Mouse (Mus musculus) heart, postnatal 0 days (tissue): Measurements from ENCODE around the gene S100g.

Source experiments
- CTCF ChIP-seq: IDR thresholded peaks from 2 replicates; pipeline ENCODE4 v1.5.1; 2016; ENCODE audit warnings: antibody characterized with exemption, control low read depth, low read depth
- EP300 ChIP-seq: IDR thresholded peaks from 2 replicates; pipeline ENCODE4 v1.6.1; 2016; ENCODE audit warnings: antibody characterized with exemption, low read depth

DNA sequence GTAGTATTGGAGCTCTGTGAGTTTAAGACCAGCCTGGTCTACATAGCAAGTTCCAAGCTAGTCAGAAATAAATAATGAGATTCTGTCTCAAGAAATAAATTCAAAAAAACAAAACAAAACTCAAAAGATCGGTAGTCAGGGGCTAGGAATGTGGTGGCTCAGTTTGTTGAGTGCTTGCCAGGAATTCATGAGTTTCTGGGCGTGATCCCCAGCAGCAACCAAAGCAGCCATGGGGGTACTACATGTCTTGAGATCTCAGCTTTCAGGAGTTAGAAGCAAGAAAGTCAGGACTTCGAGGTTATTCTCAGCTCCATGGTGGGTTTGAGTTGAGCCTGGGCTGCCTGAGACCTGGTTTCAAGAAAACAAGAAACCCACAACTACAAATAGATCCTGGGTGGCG lies 27.0 kb upstream of the S100g start:
- TF ChIP-seq EP300 (no peak), CTCF (no peak)
